Mouse (Mus musculus): ENCODE data around the gene Knstrn. TPM values are rescaled to one million over a fixed set of nuclear protein-coding genes. Genes with fewer than 3 reads are reported as not detected.

The Knstrn gene
- polyA plus RNA-seq, 3 experiments from 2014 or later = 11.9 to 73.4 (median 13.7) TPM

GRCm38 (mm10) chr2:118862340-118862675, 48.5 kb downstream of the Knstrn start:
- ATAC-seq = no peak

DNA sequence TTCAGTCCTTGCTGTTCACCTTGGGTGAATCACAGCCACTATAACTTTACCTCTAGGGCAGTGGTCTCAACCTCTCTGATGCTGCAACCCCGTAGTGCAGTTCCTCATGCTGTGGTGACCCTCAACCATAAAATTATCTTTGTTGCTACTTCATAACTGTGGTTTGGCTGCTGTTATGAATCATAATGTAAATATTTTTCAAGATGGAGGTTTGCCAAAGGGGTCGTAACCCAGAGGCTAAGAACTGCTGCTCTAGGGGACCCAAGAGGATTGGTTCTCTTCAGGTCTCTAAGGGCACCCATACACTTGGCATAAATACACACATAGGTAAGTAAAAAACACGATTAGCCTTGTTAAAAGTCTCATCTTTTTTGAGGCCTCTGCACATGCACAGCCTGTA, 56.8 kb downstream of the Knstrn start:
- ATAC-seq = no peak

GRCm38 (mm10) chr2:118871032-118871431, 57.2 kb downstream of the Knstrn start:
- no peak for ATAC-seq

GRCm38 (mm10) chr2:118873018-118873417, 59.2 kb downstream of the Knstrn start:
- no peak for ATAC-seq

GRCm38 (mm10) chr2:118873890-118874430, 60.2 kb downstream of the Knstrn start:
- ATAC-seq = no peak

- ATAC-seq = no peak
Measured at GRCm38 (mm10) chr2:118875316-118875715, 61.5 kb downstream of the Knstrn start.

DNA sequence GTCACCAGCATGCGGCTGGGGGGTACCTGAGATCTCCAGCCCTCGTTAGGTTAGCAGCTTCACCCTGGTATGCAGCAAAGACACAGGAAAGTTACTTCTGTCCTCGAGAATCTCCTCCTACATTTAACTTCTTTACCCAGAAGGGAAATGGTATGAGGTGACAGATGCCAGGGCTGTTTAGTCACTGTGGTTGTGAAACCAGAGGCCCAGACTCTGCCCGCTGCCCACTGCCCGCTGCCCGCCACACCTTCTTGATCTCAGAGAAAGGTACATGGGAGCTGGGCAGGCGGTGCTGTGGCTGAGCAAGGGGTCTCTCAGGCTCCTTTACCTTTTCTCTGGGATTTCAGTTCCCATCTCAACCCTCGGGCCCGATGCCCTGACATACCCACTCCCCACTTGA, 62.6 kb downstream of the Knstrn start:
- ATAC-seq = no peak

- ATAC-seq = no peak
Measured at GRCm38 (mm10) chr2:118881019-118881418, 67.2 kb downstream of the Knstrn start.

DNA sequence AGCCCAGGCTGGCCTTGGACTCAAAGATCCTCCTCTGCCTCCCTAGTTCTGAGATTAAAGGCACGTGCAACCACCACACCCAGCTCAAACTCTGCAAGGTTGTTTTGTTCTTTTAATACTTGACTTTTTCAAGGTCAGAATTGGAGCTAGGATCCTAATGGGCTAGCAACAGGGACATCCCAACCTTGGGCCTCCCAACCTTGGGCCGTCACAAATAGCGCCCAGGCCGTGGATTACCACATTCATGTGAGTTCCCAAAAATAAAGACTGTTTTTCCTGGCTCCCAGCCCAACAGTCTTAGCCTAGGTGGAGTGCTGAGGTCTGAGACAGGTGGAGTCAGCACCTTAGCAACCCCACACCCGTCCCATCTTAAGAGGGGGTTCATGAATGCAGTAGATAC, 68.2 kb downstream of the Knstrn start:
- ATAC-seq = no peak

DNA sequence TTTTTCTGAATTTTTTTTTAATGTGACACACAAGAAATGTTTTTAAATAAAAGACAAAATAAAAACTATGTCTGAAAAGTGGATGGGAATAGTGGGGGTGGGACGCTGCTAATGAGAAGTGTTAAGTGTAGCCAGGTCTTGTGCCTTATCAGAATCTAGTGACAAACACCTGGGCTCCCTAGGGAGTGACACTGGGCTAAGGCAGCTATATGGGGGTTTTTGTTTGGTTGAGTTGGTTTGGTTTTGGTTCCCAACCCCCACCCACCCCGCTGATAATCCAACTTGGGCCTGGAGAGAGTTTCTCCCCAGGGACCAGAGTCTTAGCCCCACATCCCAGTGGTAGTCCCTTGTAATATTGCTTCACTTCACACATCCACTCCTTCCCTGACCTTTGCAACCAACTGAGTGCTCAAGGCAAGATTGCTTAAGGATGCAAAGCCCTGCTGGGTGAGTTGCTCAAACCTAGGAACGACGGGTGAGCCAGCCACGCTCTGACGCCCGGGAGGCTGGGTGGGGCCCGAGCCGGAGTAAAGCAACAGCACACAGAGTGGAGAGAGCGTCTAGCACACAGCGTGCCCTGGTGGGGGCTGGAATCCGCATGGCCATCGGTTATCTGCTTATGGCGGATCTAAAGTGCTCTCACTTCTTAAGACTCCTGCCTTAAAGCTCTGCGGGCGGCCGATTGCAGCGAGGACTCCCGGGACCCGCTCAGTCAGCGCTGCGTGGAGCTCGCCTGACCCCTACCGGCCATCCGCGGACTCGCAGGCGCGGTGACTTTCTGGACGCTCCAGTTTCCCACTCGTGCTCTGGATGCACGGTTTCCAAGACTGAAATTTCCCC, 69.3 kb downstream of the Knstrn start:
- peak; percentile 95 for ATAC-seq

DNA sequence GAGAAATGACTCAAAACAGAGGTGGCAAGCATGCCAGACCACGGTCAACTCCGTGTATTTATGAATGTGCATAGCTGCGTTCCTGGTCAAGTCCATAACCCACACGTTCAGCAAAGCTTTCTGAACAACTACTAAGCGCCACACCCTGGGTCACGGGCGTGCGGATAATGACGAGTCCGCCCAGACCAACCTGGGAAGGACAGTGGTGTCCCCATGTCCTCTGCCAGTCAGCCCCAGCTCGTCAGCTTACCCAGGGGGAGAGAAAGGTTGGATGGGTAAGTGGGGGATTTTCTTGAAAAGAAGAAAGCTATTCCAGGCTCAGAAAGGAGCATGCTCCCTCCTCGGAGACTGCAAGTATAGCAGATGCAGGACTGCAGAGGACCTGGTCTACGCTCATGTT, 73.6 kb downstream of the Knstrn start:
- no peak for ATAC-seq

GRCm38 (mm10) chr2:118887845-118888548, 74.2 kb downstream of the Knstrn start:
- ATAC-seq = no peak

GRCm38 (mm10) chr2:118891173-118891572, 77.4 kb downstream of the Knstrn start:
- no peak for ATAC-seq

GRCm38 (mm10) chr2:118895990-118896913, 82.4 kb downstream of the Knstrn start:
- ATAC-seq = peak; percentile 60

GRCm38 (mm10) chr2:118896914-118897291, 83.1 kb downstream of the Knstrn start:
- peak; percentile 4 for ATAC-seq

DNA sequence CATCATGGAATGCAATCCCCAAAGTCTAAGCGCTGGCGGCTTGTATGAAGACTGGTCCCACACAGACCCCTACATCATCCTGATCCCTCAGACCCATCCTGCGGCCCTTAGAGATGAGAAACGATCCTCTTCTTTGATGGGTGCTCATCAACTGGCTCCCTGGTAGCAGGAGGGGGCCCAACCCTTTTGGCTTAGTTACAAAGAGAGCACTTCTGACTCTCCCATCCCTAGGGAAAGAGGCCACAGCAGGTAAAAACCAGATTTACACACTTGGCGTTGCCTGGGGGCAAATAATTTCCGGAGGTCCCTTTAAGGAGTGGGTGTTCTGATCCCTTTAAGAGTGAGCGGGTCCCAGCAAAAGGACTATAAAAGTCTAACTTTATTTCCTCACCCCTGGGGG, 83.6 kb downstream of the Knstrn start:
- no peak for ATAC-seq

DNA sequence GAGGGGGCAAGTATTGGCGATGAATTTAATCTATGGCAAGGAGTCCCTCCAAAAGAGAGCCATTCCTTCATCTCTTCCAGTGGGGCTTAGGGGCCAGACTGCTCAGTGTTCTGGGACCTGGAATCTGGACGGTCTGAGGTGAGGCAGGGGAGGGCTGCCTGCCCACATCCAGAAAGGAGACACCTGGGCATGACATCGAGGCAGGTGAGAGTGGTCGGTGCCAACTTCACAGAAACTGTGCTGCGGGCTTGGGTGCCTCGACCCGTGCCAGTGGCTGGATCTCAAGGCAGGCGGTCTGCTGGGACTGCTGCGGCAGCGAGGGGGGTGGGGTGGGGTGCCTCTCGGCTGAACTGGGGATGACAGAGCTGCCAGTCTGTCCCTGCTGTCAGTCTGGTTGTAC, 84.0 kb downstream of the Knstrn start:
- no peak for ATAC-seq

- ATAC-seq = no peak
Measured at GRCm38 (mm10) chr2:118898771-118899170, 85.0 kb downstream of the Knstrn start.

DNA sequence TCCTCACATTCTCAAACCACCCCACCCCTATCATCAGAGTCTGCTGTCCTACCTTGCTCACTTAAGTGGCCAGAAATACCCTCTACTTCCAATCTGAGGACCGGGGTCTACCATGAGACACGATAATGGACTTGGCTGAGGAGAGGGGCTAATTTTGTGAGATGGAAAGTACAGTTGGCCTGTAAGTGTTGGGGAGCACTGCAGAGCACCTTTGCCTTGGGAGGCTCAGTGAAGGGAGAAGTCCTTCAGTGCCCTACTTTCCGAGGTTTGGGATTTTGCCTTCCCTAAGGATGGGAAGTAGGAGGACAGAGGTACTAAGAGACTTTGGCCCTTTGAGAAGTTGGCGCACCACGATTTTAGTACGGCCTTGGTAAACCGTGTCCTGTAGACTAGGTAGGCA, 85.5 kb downstream of the Knstrn start:
- ATAC-seq = no peak

DNA sequence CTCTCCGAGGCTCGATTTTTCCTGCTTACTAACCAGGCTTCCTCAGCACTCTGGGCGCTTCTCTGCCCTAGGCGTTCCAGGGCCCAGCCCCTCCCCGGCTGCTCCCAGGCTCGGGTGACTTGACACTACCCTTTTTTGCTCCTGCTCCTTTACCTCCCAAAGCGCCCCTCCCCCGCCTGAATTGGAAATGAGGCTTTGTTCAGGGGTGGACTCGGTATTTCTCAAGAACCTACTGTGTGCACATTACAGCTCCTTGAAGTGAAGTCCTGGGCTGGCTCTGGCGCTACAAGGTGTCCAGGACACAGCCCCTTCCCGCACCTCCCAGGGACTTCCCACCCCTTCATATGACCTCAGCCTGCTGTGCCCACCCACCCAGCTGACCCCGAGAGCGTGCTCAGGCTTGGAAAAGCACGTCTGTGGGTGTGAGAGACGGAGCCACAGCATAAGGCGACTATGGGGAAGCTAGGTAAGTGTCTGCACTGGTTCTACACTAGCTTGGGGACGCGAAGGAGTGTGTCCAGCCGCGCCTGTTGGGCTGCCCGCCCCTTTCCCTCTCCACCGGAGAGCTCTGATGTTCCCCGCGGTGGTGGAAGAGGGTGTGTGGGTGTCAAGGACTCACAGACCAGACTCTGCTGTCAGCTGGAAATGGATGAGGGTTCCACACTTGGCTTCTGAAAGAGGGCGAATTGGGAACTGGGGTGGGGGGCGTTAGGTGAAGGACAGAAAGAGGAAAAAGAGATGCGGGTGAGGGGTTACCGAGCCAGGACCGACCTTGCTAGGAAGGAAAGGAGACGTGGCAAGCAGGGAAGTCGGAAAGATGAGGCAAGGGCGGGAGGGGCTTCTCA, 86.4 kb downstream of the Knstrn start, which contains the start of gene Bahd1:
Bahd1 (plus strand) TSS at position 397 of the 845 bp plus-strand sequence.
- ATAC-seq = no peak

- no peak for ATAC-seq
Measured at GRCm38 (mm10) chr2:118900826-118901140, 87.0 kb downstream of the Knstrn start.
